Mouse (Mus musculus) megakaryocyte progenitor cell, adult 5-6 weeks (primary cell): Measurements from ENCODE around the gene Asphd1. TPM values are rescaled to one million over a fixed set of nuclear protein-coding genes. Genes with fewer than 3 reads are reported as not detected.
"Not testable (repeated sequence)": the region's sequence is repeated elsewhere in the genome, so short reads cannot be mapped to it uniquely, and the experiment has no call there.

Experiments used
- ATAC-seq: replicated peaks from 2 replicates; pipeline ENCODE4 v1.8.0; 2016; ENCODE audit warnings: mild to moderate bottlenecking, moderate TSS enrichment, inconsistent platforms; ENCODE audit not compliant: poor library complexity
- total RNA-seq, 2 experiments: library from RNA; stranded (forward) in 1 of 2; stranded (reverse) in 1 of 2; fragments of 157-497, 149-512 nt in 1 of 2; fragments of 200-1000 nt in 1 of 2; gene quantifications; 2 replicates each; pipeline versions ENCODE4 v1.2.3 to v1.2.4; 2015 to 2017

The Asphd1 gene
- total RNA-seq, 2 experiments from 2014 or later = not detected

GRCm38 (mm10) chr7:126951741-126952140, 2.4 kb upstream of the Asphd1 start:
- ATAC-seq = no peak

GRCm38 (mm10) chr7:126950647-126951615, 1.5 kb upstream of the Asphd1 start:
- no peak for ATAC-seq

DNA sequence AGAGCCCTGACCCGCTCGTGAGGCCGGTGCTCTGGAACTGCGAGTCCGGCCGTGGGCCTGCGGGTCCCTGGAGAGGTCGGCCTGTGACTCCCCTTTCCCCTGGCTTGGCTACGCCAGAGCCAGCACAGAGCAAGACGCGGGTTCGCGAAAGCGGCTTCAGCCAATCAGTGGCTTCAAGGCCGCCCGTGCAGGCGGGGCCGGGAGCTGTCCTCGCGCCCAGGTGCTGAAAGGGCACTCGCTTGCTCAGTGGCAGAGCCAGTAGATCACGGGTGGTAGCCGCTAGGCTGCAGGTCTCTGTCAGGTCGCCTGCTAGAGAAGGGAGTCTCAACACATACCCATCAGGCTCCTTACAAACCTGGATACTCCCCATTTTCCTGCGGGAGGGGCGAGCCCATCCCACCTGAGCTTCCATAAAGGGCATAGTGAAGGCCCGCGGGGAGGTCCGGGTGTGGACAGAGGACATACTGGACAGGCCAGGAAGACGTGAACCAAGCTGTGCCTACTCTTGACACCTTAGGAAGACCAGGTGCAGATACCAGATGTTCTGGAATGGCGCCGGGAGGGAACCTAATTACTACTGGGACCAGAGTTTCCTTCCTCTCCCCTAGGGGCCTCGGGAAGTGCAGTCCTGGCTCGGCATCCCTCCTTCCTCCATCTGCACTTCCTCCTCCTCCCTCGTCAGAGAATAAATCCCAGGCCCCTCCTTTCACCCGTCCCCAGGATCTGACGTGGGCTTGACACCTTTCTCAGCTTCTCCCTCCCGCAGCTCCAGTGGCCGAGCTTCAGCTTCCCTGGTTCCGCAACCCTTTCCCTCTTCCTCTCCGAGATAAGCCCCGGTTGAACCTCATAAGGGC, 638 bp upstream of the Asphd1 start, which contains the start of gene Sez6l2:
Gene Sez6l2, plus strand, starts transcription at position 771 of the 854 bp plus-strand sequence.
- peak; percentile 96 for ATAC-seq

DNA sequence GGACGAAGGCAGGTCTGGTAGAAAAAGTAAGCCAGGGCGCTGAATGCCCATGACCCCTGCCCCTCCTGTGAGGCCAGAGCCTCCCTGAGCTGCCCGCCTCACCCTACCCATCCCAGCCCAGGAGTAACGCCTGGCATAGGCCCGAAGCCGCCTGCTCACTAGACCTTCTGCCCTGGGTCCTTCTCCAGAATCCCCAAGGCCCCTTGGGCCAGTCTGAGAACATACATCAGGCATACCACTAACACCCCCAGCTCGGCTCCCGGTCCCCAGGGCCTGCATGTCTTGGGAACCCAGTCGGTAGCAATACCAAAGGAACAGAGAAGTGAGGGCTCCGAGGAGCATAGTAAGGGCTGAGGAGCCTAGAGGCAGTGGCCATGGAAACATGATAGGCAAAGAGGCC, 756 bp downstream of the Asphd1 start:
- no peak for ATAC-seq

DNA sequence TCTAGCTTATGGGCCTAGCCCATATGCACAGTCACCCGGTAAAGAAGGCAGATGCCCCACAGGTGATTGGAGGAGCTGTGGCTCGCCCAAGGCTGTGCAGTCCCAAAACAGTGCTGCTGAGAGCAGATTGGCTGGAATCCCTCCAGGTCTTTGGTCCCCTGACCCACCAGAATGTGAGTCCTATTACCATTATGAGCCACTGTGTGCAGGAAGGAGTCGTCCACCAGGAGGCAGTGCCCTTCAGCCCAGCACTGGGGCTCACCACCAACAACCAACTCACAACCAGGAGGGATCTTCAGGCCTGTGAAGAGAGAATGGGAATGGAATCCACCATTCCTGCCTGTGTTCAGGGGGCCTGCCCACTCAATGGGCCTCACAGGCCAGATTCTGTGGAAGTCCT, 2.9 kb downstream of the Asphd1 start:
- ATAC-seq = peak; percentile 53

DNA sequence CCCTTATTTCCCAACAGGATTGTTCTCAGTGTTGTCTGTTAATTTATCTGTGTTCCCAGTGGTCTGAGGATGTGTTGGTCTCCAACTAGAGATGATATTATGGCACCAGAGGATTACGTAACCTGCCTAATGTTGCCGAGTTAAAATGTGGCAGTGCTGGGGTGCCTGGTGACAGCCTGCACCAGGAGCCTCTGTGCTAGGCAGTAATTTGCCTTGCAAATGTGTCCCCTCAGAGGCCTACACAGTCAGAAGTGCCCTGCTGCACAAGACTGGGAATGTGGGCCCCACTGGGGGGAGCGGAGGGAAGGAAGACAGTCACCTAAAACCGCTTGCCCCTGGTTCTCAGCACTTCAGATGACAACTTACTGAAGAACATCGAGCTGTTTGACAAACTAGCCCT, 7.6 kb downstream of the Asphd1 start:
- ATAC-seq = no peak

- peak; percentile 55 for ATAC-seq
These were observed 8.2 kb downstream of the Asphd1 start for GRCm38 (mm10) chr7:126941171-126941570.

- ATAC-seq = no peak
These were observed 16.7 kb downstream of the Asphd1 start for GRCm38 (mm10) chr7:126932652-126933051.

DNA sequence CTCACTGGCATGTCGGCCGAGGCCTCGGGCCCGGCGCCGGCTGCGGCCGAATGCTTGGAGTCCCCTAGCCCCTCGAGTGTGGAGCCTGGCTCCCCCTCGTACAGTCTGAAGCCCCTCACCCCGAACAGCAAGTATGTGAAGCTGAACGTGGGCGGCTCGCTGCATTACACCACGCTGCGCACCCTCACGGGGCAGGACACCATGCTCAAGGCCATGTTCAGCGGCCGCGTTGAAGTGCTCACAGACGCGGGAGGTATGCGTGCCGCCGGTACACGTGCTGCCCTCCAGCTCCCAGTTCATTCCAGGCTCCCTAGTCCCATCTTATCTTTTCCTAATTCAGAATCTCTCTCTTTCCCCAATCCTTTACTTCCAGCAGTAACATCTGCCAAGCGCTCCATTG, 20.3 kb downstream of the Asphd1 start:
- no peak for ATAC-seq

DNA sequence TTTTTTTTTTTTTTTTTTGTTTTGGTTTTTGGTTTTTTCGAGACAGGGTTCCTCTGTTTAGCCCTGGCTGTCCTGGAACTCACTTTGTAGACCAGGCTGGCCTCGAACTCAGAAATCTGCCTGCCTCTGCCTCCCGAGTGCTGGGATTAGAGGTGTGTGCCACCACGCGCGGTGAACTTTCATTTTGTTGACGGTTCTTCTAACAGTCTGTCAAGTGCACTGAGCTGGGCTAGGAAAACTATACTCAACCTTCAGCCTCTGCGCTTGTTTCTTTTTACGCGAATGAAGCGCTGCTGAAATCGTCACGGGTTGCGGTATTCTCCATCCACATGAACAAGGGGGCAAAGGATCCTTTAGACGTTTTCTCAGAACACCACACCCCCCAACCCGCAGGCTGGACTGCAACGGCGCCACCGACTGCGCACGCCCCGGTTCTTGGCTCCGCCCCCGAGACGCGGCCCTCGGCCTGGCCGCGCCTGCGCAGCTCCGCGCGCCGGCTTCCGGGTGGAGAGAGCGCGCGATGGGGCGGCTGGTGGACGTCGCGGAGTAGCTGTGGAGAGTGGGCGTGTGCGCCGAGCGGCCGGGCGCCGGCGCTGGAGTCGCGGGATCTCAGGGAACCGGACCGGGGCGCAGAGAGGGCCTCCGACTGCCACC, 20.9 kb downstream of the Asphd1 start, which contains the start of gene Kctd13:
Gene Kctd13, plus strand, starts transcription at position 496 of the 654 bp plus-strand sequence.
- peak; percentile 79 for ATAC-seq

- ATAC-seq = peak; percentile 61
These were observed 23.1 kb downstream of the Asphd1 start for GRCm38 (mm10) chr7:126926299-126926698.

DNA sequence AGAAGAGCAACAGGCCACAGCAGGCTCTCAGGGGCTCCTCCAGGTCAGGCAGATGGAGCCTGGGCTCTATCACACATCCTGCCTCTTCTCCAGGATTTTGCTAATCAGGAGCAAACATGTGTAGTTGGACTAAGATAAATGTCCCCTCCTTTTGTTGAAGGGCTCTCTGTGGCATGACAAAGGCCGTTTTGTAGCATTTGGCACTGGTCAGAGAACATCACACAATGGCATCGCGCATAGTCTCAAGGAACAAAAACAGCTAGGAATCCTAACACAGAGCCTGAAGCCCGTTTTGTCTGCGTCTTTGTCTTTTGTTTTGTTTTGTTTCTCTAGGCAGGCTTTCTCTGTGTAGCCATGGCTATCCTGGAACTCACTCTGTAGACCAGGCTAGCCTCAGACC, 25.4 kb downstream of the Asphd1 start:
- no peak for ATAC-seq

DNA sequence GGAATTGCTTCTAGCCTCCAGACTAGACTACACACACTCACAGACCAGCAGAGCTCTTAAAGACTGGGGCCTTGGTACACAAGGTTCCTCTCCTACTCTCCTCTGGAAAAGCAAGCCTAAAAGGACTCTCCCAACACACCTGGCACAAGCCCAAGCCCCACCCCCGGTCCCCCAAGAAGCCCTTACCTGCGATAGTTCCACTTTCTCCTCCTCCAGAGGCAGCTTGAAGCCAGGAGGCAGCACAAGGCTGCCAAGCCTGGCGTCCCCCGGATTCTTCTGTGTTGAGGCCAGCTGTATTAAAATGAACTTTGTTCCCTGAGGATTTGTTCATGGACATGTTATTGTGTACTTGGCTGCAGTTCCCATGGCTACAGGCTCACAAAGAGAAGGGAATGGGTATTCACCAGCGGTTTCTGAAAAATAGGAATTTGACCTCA, 26.7 kb downstream of the Asphd1 start, which contains the start of gene Tmem219:
Gene Tmem219, minus strand, starts transcription at position 294 of the 437 bp plus-strand sequence.
- no peak for ATAC-seq

- no peak for ATAC-seq
These were observed 27.8 kb downstream of the Asphd1 start for GRCm38 (mm10) chr7:126921563-126921962.

DNA sequence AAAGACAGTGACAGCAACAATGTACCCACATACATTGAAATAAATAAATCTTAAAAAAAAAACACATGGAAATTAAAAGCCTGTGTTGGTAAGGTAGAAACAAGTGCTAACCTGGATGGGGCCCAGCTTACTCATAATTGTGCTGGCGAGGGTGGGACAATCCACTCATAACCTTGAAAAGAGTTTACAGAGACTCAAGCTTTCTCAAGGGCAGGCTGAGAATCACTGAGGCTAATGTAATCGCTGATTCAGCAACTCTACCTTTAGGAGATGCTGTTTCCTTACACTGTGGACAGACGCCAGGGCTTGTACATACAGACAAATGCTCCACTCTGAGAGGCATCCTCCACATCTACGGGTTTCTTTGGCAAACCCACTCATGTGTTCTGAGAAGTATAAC, 29.4 kb downstream of the Asphd1 start:
- no peak for ATAC-seq

GRCm38 (mm10) chr7:126918356-126918755, 31.0 kb downstream of the Asphd1 start:
- ATAC-seq = not testable (repeated sequence)

DNA sequence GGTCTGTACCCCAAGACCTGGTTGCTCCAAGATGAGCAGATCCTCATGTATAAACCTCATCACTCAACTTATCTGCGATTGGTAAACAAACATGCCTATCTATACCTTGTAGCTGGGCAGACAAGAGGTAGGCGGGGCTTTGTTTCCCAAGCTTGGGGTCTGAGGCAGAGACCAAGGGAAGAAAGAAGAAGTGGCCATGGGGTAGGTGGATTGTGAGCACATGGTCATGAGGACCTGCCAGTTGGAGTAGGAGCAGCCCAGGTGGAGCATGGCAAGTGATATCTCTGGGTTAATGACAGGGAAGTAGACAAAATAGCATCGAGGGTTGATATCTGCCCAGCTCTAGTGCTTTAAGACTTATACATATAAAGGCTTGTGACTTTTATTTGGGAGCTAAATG, 34.5 kb downstream of the Asphd1 start:
- peak; percentile 52; the same call in 1 of the 2 replicates for ATAC-seq

- peak; percentile 37; the same call in 1 of the 2 replicates for ATAC-seq
These were observed 43.8 kb downstream of the Asphd1 start for GRCm38 (mm10) chr7:126905590-126905989.

- ATAC-seq = not testable (repeated sequence)
These were observed 49.6 kb downstream of the Asphd1 start for GRCm38 (mm10) chr7:126899781-126900180.
